Mouse (Mus musculus): ENCODE measurements around the gene Fgfr2. TPM values are rescaled to one million over a fixed set of nuclear protein-coding genes. Genes with fewer than 3 reads are reported as not detected.
A peak's percentile ranks its signal among the peaks of the same experiment; 100 is the strongest.
"Not testable (repeated sequence)": the region's sequence is repeated elsewhere in the genome, so short reads cannot be mapped to it uniquely, and the experiment has no call there.

The Fgfr2 gene
- polyA plus RNA-seq, 1 experiment from 2014 or later = 47.9 TPM

GRCm38 (mm10) chr7:132669999-132670862 is 452.9 kb downstream of the Fgfr2 start:
- Histone ChIP-seq H3K27me3 (no peaks in the 10 kb centered on the region), H3K4me2 (no peak overlapping the region), H3K9ac (no peak overlapping the region), H3K36me3 (ENCODE audit: poor library complexity, severe bottlenecking) (no peaks in the 10 kb centered on the region), H3K27ac (no peak overlapping the region), H3K4me1 (peaks cover 20% of the 10 kb centered on the region), H3K9me3 (replicated peaks) (no peaks in the 10 kb centered on the region), H3K4me3 (no peak overlapping the region)
- WGBS = 87% methylated on average over 20 of the region's 20 CpGs
- ATAC-seq = no peak

DNA sequence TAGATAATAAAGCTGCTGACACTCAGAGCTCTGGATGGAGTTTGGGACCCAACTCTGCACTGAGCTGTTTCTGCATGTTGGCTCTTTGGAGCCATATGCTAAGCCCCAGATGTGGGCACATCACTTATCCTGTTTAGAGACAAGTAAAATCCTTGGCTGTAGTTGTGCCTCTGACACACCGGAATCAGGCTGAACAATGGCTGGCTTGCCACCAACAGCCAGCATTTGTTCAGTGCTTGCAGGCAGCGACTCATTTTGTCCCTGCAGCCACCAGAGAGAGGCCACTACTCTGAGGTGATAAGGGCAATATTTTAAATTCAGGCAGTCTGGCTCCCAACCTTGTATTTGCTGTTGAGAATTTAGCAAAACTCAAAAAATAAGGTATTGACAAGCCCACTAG is 454.5 kb downstream of the Fgfr2 start:
- ATAC-seq = no peak
- no peak overlapping the region for H3K4me2 ChIP-seq
- peaks cover 5% of the 10 kb centered on the region for H3K27me3 ChIP-seq
- WGBS = 33% methylated on average over 2 of the region's 2 CpGs
- no peak overlapping the region for H3K9ac ChIP-seq
- H3K9me3 ChIP-seq (replicated peaks) = no peaks in the 10 kb centered on the region
- peaks cover 30% of the 10 kb centered on the region for H3K4me1 ChIP-seq
- H3K27ac ChIP-seq = no peak overlapping the region
- H3K36me3 ChIP-seq (ENCODE audit: poor library complexity, severe bottlenecking) = no peaks in the 10 kb centered on the region
- no peak overlapping the region for H3K4me3 ChIP-seq

GRCm38 (mm10) chr7:132666516-132666915 is 456.6 kb downstream of the Fgfr2 start:
- no peak for ATAC-seq

GRCm38 (mm10) chr7:132665664-132666382 is 457.3 kb downstream of the Fgfr2 start:
- H3K4me2 ChIP-seq = no peak overlapping the region

More at GRCm38 (mm10) chr7:132666516-132666915, 456.6 kb downstream of the Fgfr2 start:
- peaks cover 20% of the 10 kb centered on the region for H3K27me3 ChIP-seq
- no peak overlapping the region for H3K4me3 ChIP-seq
- H3K9ac ChIP-seq = 0 out of 2 replicates have a peak overlapping the region, but pooled peaks have one; percentile 19
- peak overlapping the region; percentile 36; the same call in 1 of the 2 replicates for H3K27ac ChIP-seq
- no peaks in the 10 kb centered on the region for H3K36me3 ChIP-seq (ENCODE audit: poor library complexity, severe bottlenecking)
- H3K9me3 ChIP-seq (replicated peaks) = no peaks in the 10 kb centered on the region
- WGBS = 67% methylated on average over 4 of the region's 4 CpGs
- peaks cover 30% of the 10 kb centered on the region for H3K4me1 ChIP-seq
- no peak overlapping the region for H3K4me2 ChIP-seq

DNA sequence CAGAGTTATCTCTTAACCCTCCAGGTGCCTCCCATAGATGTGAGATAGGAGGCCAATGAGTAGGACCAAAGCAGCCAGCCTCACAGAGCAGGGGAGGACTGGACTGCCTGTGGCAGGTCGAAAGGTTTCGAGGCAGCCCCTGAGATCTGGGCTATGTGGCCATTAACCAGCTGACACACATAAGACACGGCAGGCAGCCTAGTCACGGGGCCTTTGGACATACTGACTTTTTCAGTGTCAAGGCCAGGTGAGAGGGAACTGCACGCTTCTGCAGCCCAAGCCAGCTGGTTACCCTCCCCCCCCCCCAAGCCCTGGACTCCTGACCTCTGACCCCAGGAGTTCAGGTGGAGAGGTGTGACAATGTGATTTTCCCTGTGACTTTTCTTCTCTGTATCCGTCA is 458.3 kb downstream of the Fgfr2 start:
- H3K36me3 ChIP-seq (ENCODE audit: poor library complexity, severe bottlenecking) = no peaks in the 10 kb centered on the region
- ATAC-seq = no peak
- H3K27me3 ChIP-seq = peaks cover 21% of the 10 kb centered on the region
- H3K27ac ChIP-seq = no peak overlapping the region; the same call in 1 of the 2 replicates
- H3K4me1 ChIP-seq = peaks cover 43% of the 10 kb centered on the region
- H3K4me2 ChIP-seq = no peak overlapping the region
- WGBS = 63% methylated on average over 6 of the region's 6 CpGs
- no peak overlapping the region for H3K9ac ChIP-seq
- no peak overlapping the region for H3K4me3 ChIP-seq
- no peaks in the 10 kb centered on the region for H3K9me3 ChIP-seq (replicated peaks)

More at GRCm38 (mm10) chr7:132665664-132666382, 457.3 kb downstream of the Fgfr2 start:
- WGBS = 7% methylated on average over 6 of the region's 8 CpGs
- H3K9ac ChIP-seq = 0 out of 2 replicates have a peak overlapping the region, but pooled peaks have one; percentile 19
- ATAC-seq = peak; percentile 57; the same call in 1 of the 2 replicates
- H3K9me3 ChIP-seq (replicated peaks) = no peaks in the 10 kb centered on the region
- H3K36me3 ChIP-seq (ENCODE audit: poor library complexity, severe bottlenecking) = no peaks in the 10 kb centered on the region
- peaks cover 21% of the 10 kb centered on the region for H3K27me3 ChIP-seq
- H3K4me1 ChIP-seq = peaks cover 35% of the 10 kb centered on the region
- H3K4me3 ChIP-seq = no peak overlapping the region
- H3K27ac ChIP-seq = peak overlapping the region; percentile 36

DNA sequence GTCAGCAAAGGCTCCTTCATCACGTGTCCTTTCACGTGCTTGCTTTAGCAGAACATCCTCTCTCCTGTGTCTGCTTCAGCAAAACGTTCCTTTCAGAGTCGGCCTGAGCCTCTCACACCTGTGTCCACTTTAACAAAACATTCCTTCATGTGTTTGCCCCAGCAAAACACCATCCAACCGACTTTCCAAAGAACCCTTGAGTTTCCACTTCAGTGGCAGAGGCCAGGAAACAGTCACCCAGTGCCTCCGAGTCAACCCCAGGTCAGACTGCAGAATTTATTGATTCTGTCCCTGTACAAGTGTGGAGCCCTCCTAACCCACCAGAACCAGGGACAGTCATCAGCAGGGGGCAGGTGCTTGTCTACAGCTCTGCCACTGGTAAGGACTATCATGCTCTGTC is 460.3 kb downstream of the Fgfr2 start:
- ATAC-seq; H3K4me3 ChIP-seq; H3K4me2 ChIP-seq; H3K36me3 ChIP-seq (ENCODE audit: poor library complexity, severe bottlenecking); H3K9ac ChIP-seq; H3K9me3 ChIP-seq (replicated peaks); H3K27ac ChIP-seq: not testable (repeated sequence)
- Histone ChIP-seq H3K4me1 (peaks cover 54% of the 10 kb centered on the region), H3K27me3 (peaks cover 26% of the 10 kb centered on the region)
- 71% methylated on average over 6 of the region's 6 CpGs for WGBS

DNA sequence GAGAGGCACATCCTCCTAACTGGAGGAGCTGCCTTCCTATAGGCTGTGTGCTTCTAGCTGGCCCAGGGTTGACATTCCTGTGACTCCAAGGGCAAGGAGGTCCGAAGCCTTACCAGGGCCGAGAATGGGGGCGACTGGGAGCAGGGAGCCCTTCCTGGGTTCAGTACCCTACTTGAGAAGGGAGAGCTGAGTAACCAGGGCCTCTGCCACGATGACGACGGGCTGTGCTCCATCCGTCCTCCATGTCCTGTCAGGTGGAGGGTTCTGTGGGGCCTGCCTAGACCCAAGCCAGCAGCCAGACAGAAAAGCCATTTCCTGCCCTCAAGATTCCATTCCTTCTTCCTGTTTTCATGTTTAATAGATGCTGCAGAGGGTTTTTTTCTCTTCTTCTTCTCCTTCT is 463.5 kb downstream of the Fgfr2 start:
- no peak for ATAC-seq
- Histone ChIP-seq H3K36me3 (ENCODE audit: poor library complexity, severe bottlenecking) (no peaks in the 10 kb centered on the region), H3K4me1 (peaks cover 57% of the 10 kb centered on the region), H3K27me3 (peaks cover 27% of the 10 kb centered on the region), H3K4me3 (no peak overlapping the region), H3K9ac (no peak overlapping the region), H3K27ac (no peak overlapping the region), H3K9me3 (replicated peaks) (no peaks in the 10 kb centered on the region), H3K4me2 (no peak overlapping the region)
- 80% methylated on average over 7 of the region's 7 CpGs for WGBS

DNA sequence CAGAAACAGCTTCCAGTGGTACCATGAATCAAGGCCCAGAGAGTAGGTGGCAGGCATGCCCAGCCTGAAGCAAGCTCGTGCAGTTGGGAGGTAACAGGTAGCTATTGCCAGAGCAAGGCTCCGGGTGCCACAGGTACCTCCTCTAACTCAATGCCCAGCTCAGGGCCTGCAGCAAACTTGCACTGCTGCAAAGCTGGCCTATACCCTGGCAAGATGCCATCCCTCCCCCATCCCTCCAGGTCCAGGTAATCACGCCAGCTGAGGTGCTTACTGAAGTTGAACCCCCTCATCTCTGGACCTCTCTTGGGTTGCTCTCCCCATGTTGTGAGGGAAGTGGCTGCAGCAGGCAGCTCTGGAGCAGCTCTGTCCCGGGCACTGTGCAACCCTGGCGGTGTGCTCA is 464.5 kb downstream of the Fgfr2 start:
- 76% methylated on average over 5 of the region's 5 CpGs for WGBS
- Histone ChIP-seq H3K27me3 (peaks cover 23% of the 10 kb centered on the region), H3K36me3 (ENCODE audit: poor library complexity, severe bottlenecking) (no peaks in the 10 kb centered on the region), H3K4me2 (no peak overlapping the region), H3K27ac (no peak overlapping the region), H3K4me1 (peaks cover 49% of the 10 kb centered on the region), H3K4me3 (no peak overlapping the region), H3K9ac (peak overlapping the region; percentile 46; the same call in 1 of the 2 replicates), H3K9me3 (replicated peaks) (no peaks in the 10 kb centered on the region)
- ATAC-seq = no peak

DNA sequence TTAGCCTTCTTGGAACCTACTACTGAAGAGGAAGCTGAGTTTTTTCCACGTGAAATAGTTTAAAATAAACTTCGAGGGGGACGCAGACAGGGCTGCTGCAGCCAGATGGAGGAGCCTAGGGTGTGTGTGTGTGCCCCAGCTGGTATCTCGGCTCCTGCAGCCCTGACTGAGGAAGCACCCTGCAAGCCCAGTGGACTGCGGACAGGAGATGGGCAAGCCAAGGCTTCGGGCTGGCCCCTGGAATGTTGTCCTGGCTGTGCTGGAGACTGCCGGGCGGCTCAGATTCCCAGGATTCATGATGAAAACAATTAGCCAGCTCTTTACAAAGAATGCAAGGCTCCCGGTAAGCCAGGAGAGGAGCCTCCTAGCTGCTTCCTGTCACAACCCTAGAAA is 465.1 kb downstream of the Fgfr2 start:
- peaks cover 49% of the 10 kb centered on the region for H3K4me1 ChIP-seq
- H3K27me3 ChIP-seq = peaks cover 22% of the 10 kb centered on the region
- H3K4me3 ChIP-seq = no peak overlapping the region
- whole genome bisulfite sequencing = 5% methylated on average over 9 of the region's 9 CpGs
- H3K9me3 ChIP-seq (replicated peaks) = no peaks in the 10 kb centered on the region
- no peak for ATAC-seq
- H3K27ac ChIP-seq = no peak overlapping the region
- no peak overlapping the region for H3K4me2 ChIP-seq
- H3K36me3 ChIP-seq (ENCODE audit: poor library complexity, severe bottlenecking) = no peaks in the 10 kb centered on the region
- peak overlapping the region; percentile 46 for H3K9ac ChIP-seq

DNA sequence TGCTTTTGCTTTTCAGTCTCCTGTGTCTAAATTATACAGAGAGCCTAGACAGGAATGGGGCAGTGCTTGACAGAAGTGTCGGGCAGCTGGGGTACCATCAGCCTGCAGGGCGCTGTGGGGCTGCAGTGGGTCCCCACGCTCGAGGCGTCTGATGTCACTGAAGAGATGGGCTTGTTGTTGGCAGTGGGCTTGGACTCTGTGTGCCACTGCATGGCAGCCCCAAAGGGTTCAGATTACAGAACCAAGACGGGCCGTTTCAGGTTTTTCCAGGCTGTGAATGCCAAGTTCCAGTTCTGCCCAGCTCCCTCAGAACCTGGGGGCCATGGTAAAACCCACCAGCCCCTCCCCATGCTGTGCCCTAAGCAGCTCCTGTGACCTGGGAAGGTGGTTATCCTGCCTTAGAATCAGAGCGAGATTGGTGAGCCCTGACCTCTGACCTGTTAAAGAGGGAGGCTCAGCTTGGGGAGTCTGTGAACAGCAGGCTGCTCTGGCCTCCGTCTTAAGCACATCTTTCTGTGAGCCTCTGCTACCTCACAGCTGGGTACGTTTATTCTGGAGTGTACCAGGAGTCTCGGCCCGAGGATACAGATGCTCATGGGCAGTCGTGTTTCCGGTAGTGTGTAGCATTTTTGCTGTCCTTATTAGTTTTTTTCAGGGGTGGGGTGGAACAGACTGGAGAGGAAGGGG is 465.6 kb downstream of the Fgfr2 start:
- peaks cover 17% of the 10 kb centered on the region; the same call in 1 of the 2 replicates for H3K27me3 ChIP-seq
- no peak overlapping the region for H3K4me3 ChIP-seq
- peaks cover 49% of the 10 kb centered on the region for H3K4me1 ChIP-seq
- 34% methylated on average over 14 of the region's 14 CpGs for WGBS
- peak overlapping the region; percentile 46; the same call in 1 of the 2 replicates for H3K9ac ChIP-seq
- H3K27ac ChIP-seq = no peak overlapping the region
- H3K9me3 ChIP-seq (replicated peaks) = no peaks in the 10 kb centered on the region
- H3K4me2 ChIP-seq = no peak overlapping the region
- H3K36me3 ChIP-seq (ENCODE audit: poor library complexity, severe bottlenecking) = no peaks in the 10 kb centered on the region
- no peak for ATAC-seq

DNA sequence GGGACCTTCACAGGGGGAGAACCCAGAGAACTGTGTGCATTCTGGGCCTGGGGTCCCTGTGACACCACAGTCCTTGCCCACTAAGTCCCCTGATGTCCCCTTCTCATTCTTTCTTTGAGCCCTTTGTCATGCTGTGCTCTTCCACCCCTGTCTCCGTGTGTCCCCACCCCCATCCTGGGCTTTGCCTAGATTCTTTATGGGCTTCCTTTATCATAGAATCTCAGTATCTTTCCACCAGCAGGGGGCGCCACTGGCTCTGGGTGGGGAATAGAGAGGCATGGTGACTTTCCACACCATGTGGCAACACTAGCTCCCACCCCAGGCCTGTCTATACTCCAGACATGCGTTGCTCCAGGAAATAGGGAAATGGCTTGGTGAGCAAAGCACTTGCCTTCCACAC is 466.6 kb downstream of the Fgfr2 start:
- no peak overlapping the region for H3K9ac ChIP-seq
- 4% methylated on average over 3 of the region's 3 CpGs for WGBS
- H3K9me3 ChIP-seq (replicated peaks) = no peaks in the 10 kb centered on the region
- peaks cover 49% of the 10 kb centered on the region for H3K4me1 ChIP-seq
- H3K27ac ChIP-seq = peak overlapping the region; percentile 66; the same call in 1 of the 2 replicates
- peak overlapping the region; percentile 10; the same call in 1 of the 2 replicates for H3K4me2 ChIP-seq
- H3K27me3 ChIP-seq = peaks cover 8% of the 10 kb centered on the region; the same call in 1 of the 2 replicates
- H3K4me3 ChIP-seq = no peak overlapping the region
- H3K36me3 ChIP-seq (ENCODE audit: poor library complexity, severe bottlenecking) = no peaks in the 10 kb centered on the region
- peak; percentile 72 for ATAC-seq

Measured in forebrain, embryonic 13.5 days (tissue).